Mouse (Mus musculus): ENCODE results near the gene S1pr4.

GRCm38 (mm10) chr10:81472403-81473002 lies 27.4 kb downstream of the S1pr4 start:
- TF ChIP-seq POLR2A (IDR thresholded peaks at IDR 0.05; ENCODE audit: borderline replicate concordance, extremely low read depth, low read depth, low read length) (no peak), CTCF (IDR thresholded peaks at IDR 0.05; ENCODE audit: insufficient read depth, low read length) (no peak)
